Mouse (Mus musculus) cerebellum, adult 2 months (tissue): ENCODE data around the gene Serpina9.

Experiments used
- CTCF ChIP-seq: fragments of 200-500 bp; IDR thresholded peaks from 2 replicates; pipeline ENCODE4 v1.5.1; 2011; ENCODE audit warnings: low read depth, mild to moderate bottlenecking, control low read depth, low read length, moderate library complexity, borderline replicate concordance; ENCODE audit not compliant: insufficient read depth
- POLR2A ChIP-seq: fragments of 200-500 bp; IDR thresholded peaks from 2 replicates; pipeline ENCODE4 v1.6.1; 2011; ENCODE audit warnings: low read length, control low read depth, borderline replicate concordance; ENCODE audit not compliant: insufficient read depth

DNA sequence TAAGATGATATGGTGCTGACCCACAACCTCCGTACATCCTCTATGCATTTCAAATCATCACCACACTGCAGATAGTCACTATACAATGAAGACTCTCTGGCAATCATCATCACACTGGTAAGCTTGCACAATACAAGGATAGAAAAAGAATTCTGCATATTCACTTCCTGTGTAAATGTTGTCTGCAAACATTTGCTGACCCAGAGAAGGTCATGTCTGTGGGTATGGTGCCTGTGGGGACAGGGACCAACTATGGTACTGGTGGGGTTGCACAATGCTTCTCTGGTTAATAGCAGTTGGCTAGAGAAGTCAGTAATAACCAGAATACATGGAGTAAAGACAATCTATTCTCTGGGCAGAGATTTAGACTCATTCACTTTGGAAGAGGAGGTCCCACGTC lies 29.2 kb upstream of the Serpina9 start:
- TF ChIP-seq CTCF (no peak), POLR2A (no peak)
